Mouse (Mus musculus) C2C12 (cell line): Measurements from ENCODE around the gene Gm10188. TPM values are rescaled to one million over a fixed set of nuclear protein-coding genes. Genes with fewer than 3 reads are reported as not detected.

Experiments used
- H3K27me3 ChIP-seq: one replicate; pipeline ENCODE4 v1.6.1; 2011; ENCODE audit not compliant: control insufficient read depth, insufficient read depth, insufficient read length
- H3K36me3 ChIP-seq: one replicate; pipeline ENCODE4 v1.6.1; 2011; ENCODE audit not compliant: control insufficient read depth, insufficient read depth
- H3K4me3 ChIP-seq: one replicate; pipeline ENCODE4 v1.5.1; 2011; ENCODE audit warnings: mild to moderate bottlenecking, control low read depth; ENCODE audit not compliant: poor library complexity, insufficient read depth, severe bottlenecking
- H3K79me2 ChIP-seq: one replicate; pipeline ENCODE4 v1.6.1; 2011; ENCODE audit not compliant: control insufficient read depth, insufficient read depth
- H3K79me3 ChIP-seq: one replicate; pipeline ENCODE4 v1.6.1; 2011; ENCODE audit warnings: low read depth, control low read depth
- H3ac ChIP-seq: one replicate; pipeline ENCODE3; 2011; ENCODE audit warnings: low read depth; ENCODE audit not compliant: control insufficient read depth, insufficient read length
- CEBPB ChIP-seq: IDR thresholded peaks from one replicate; pipeline ENCODE4 v1.6.1; 2011; ENCODE audit warnings: low read depth, mild to moderate bottlenecking, control low read depth, moderate library complexity
- CTCF ChIP-seq: IDR thresholded peaks from one replicate; pipeline ENCODE4 v1.5.1; 2011; ENCODE audit not compliant: control insufficient read depth, insufficient read depth, insufficient read length
- FOSL1 ChIP-seq: IDR thresholded peaks from one replicate; pipeline ENCODE4 v1.8.0; 2011; ENCODE audit warnings: mild to moderate bottlenecking, low read length; ENCODE audit not compliant: poor library complexity, insufficient read depth, severe bottlenecking
- MAX ChIP-seq: IDR thresholded peaks from one replicate; pipeline ENCODE4 v1.6.1; 2011; ENCODE audit warnings: mild to moderate bottlenecking, control low read depth
- MYOD1 ChIP-seq: IDR thresholded peaks from one replicate; pipeline ENCODE4 v1.6.1; 2011; ENCODE audit warnings: low read depth; ENCODE audit not compliant: control insufficient read depth, insufficient read length
- MYOG ChIP-seq: IDR thresholded peaks from one replicate; pipeline ENCODE4 v1.6.1; 2011; ENCODE audit not compliant: control insufficient read depth, insufficient read length; ENCODE audit errors: extremely low read depth
- USF1 ChIP-seq: IDR thresholded peaks from one replicate; pipeline ENCODE4 v1.6.1; 2011; ENCODE audit warnings: low read depth, mild to moderate bottlenecking, control low read depth, moderate library complexity
- polyA plus RNA-seq: library from polyadenylated mRNA; unstranded; fragments of >200 nt; fragmentation: generic; extraction: Trizol; gene quantifications from one replicate; pipeline ENCODE4 v1.2.1, GENCODE M21; 2012; ENCODE audit warnings: missing spikeins

The Gm10188 gene
- polyA plus RNA-seq, 1 experiment: not detected

GRCm38 (mm10) chr1:132201511-132201860 lies 28.1 kb downstream of the Gm10188 start:
- TF ChIP-seq MYOG: no peak
- no peak for TF ChIP-seq FOSL1
- no peak for TF ChIP-seq CTCF
- no peak for TF ChIP-seq MYOD1
- no peak for TF ChIP-seq CEBPB
- TF ChIP-seq MAX: no peak
- TF ChIP-seq USF1: no peak
- Histone ChIP-seq H3K27me3 (no peaks in the 10 kb centered on the region), H3K79me3 (no peaks in the 10 kb centered on the region), H3K79me2 (no peaks in the 10 kb centered on the region), H3K36me3 (no peaks in the 10 kb centered on the region), H3ac (no peak overlapping the region), H3K4me3 (no peak overlapping the region)

- H3K36me3 ChIP-seq: no peaks in the 10 kb centered on the region
- no peaks in the 10 kb centered on the region for H3K79me2 ChIP-seq
- TF ChIP-seq USF1 (no peak), CTCF (no peak), MAX (no peak), FOSL1 (no peak), MYOG (no peak), MYOD1 (no peak), CEBPB (no peak)
- H3ac ChIP-seq: no peak overlapping the region
- no peaks in the 10 kb centered on the region for H3K27me3 ChIP-seq
- no peaks in the 10 kb centered on the region for H3K79me3 ChIP-seq
- H3K4me3 ChIP-seq: no peak overlapping the region
These were observed 28.7 kb downstream of the Gm10188 start for GRCm38 (mm10) chr1:132200562-132201510.

GRCm38 (mm10) chr1:132199934-132200333 lies 29.6 kb downstream of the Gm10188 start:
- Histone ChIP-seq H3K27me3 (no peaks in the 10 kb centered on the region), H3K79me3 (no peaks in the 10 kb centered on the region), H3ac (no peak overlapping the region), H3K4me3 (no peak overlapping the region), H3K79me2 (no peaks in the 10 kb centered on the region), H3K36me3 (no peaks in the 10 kb centered on the region)
- TF ChIP-seq MYOD1 (no peak), USF1 (no peak), CEBPB (no peak), MAX (no peak), CTCF (no peak), FOSL1 (no peak), MYOG (no peak)

- no peaks in the 10 kb centered on the region for H3K36me3 ChIP-seq
- H3ac ChIP-seq: no peak overlapping the region
- H3K4me3 ChIP-seq: no peak overlapping the region
- TF ChIP-seq MYOG: no peak
- TF ChIP-seq CTCF: no peak
- TF ChIP-seq MAX: peak; percentile 54
- peak; percentile 36 for TF ChIP-seq USF1
- no peak for TF ChIP-seq FOSL1
- no peak for TF ChIP-seq CEBPB
- TF ChIP-seq MYOD1: peak; percentile 40
- H3K79me3 ChIP-seq: no peaks in the 10 kb centered on the region
- no peaks in the 10 kb centered on the region for H3K27me3 ChIP-seq
- no peaks in the 10 kb centered on the region for H3K79me2 ChIP-seq
These were observed 30.3 kb downstream of the Gm10188 start for GRCm38 (mm10) chr1:132199244-132199643.

- no peak for TF ChIP-seq MAX
- no peak for TF ChIP-seq FOSL1
- TF ChIP-seq CTCF: no peak
- TF ChIP-seq USF1: no peak
- no peak for TF ChIP-seq MYOD1
- TF ChIP-seq CEBPB: no peak
- no peak for TF ChIP-seq MYOG
- no peak overlapping the region for H3ac ChIP-seq
- H3K36me3 ChIP-seq: no peaks in the 10 kb centered on the region
- H3K79me2 ChIP-seq: no peaks in the 10 kb centered on the region
- H3K79me3 ChIP-seq: no peaks in the 10 kb centered on the region
- no peak overlapping the region for H3K4me3 ChIP-seq
- no peaks in the 10 kb centered on the region for H3K27me3 ChIP-seq
These were observed 31.0 kb downstream of the Gm10188 start for GRCm38 (mm10) chr1:132198401-132199071.
